ENCODE assay signal across 20 mouse cellular contexts in genomic region chr9:42967731-42968130, GRCm38 (mm10). TPM values are rescaled to one million over a fixed set of nuclear protein-coding genes. Genes with fewer than 3 reads are reported as not detected.
DNase-seq lines count a peak whose midpoint lies in the region; ATAC-seq and TF ChIP-seq lines count a peak whose summit lies in the region.
"Had no signal": no experiment of that assay in that cellular context is flagged by ENCODE, and none has a peak within 500 bp of the region (broad histone marks: within the 10 kb centered on the region; RNA-seq: fewer than 3 reads in every experiment).

No protein-coding gene starts in this region.

- no peak for TF ChIP-seq EP300 in heart, postnatal 0 days (IDR thresholded peaks at IDR 0.05; ENCODE audit: low read depth)

- no peaks in the 10 kb centered on the region for H3K9me3 ChIP-seq in heart, postnatal 0 days (replicated peaks; ENCODE audit: control insufficient read depth, low read length)
- H3K9me3 ChIP-seq: forebrain, embryonic 13.5 days; liver, embryonic 13.5 days; stomach, embryonic 15.5 days had no signal

- WGBS in heart, postnatal 0 days: 44% methylated on average over 9 of the region's 9 CpGs

- H3K27me3 ChIP-seq in heart, postnatal 0 days (ENCODE audit: control insufficient read depth, insufficient read depth, low read length): no peaks in the 10 kb centered on the region
- H3K27me3 ChIP-seq: forebrain, embryonic 13.5 days; liver, embryonic 13.5 days; stomach, embryonic 15.5 days had no signal

- H3K27ac ChIP-seq in heart, postnatal 0 days (ENCODE audit: low read depth): no peak overlapping the region
- H3K27ac ChIP-seq: forebrain, embryonic 13.5 days; gastrocnemius, adult 2 months; hindbrain, postnatal 0 days; liver, embryonic 13.5 days had no signal

- H3K4me2 ChIP-seq in heart, postnatal 0 days (ENCODE audit: low read depth, low read length): no peak overlapping the region
- H3K4me2 ChIP-seq: forebrain, embryonic 13.5 days; liver, embryonic 13.5 days; midbrain, embryonic 11.5 days; stomach, embryonic 15.5 days had no signal

- no peak overlapping the region for H3K9ac ChIP-seq in heart, postnatal 0 days (replicated peaks; ENCODE audit: low read depth, low read length)
- H3K9ac ChIP-seq: forebrain, embryonic 13.5 days; liver, embryonic 13.5 days; stomach, embryonic 15.5 days had no signal

- 0 out of 2 replicates have a peak, but pooled peaks have one; percentile 24 for ATAC-seq in heart, postnatal 0 days (ENCODE audit: insufficient read depth, low read depth)
- no peak for ATAC-seq in CD4-positive, CD25-positive, alpha-beta regulatory T cell, adult 4 months
- ATAC-seq: forebrain, embryonic 13.5 days; hindbrain, postnatal 0 days; intestine, postnatal 0 days had no signal

- no peak for TF ChIP-seq CTCF in heart, postnatal 0 days (IDR thresholded peaks at IDR 0.05; ENCODE audit: low read depth)

- H3K4me1 ChIP-seq in heart, postnatal 0 days (ENCODE audit: control insufficient read depth, insufficient read depth): no peaks in the 10 kb centered on the region
- H3K4me1 ChIP-seq: liver, embryonic 13.5 days; stomach, embryonic 15.5 days had no signal

- peaks cover 63% of the 10 kb centered on the region for H3K36me3 ChIP-seq in heart, postnatal 0 days (replicated peaks; ENCODE audit: control insufficient read depth, insufficient read depth, low read length)

- DNase-seq in adrenal gland, adult (ENCODE audit: inconsistent age in 2 of 2, low spot score in 1 of 2): peak; percentile 74 to 76
- no peak for DNase-seq in adrenal gland, postnatal 4 days (ENCODE audit: low spot score in 2 of 2)
- no peak for DNase-seq in heart, postnatal 0 days (ENCODE audit: low spot score)
- DNase-seq in heart, adult 9 months (ENCODE audit: low spot score in 2 of 2): no peak
- peak; percentile 61 for DNase-seq in adrenal gland, postnatal 10 days
- DNase-seq in cerebellum, postnatal 14 days: peak; percentile 33 to 53
- DNase-seq: gastrocnemius, adult 2 months; kidney, postnatal 36 days; liver, embryonic 13.5 days; lung, adult 2 months; lung, postnatal 14 days; thymus, postnatal 25 days had no signal

- no peak overlapping the region for H3K4me3 ChIP-seq in heart, postnatal 0 days (ENCODE audit: low read depth, low read length)
- H3K4me3 ChIP-seq: forebrain, embryonic 13.5 days; gastrocnemius, adult 2 months; liver, embryonic 13.5 days; stomach, embryonic 15.5 days had no signal

RNA-seq across cellular contexts. Expression of gene Grik4, which starts 23.4 kb away (rescaled TPM):
- 1 to 10 TPM; 2.2 to 2.4 TPM for total RNA-seq in adrenal gland, postnatal 4 days (2021)
- not detected in 2 replicates for total RNA-seq in heart, postnatal 0 days (2014; rRNA removed; ENCODE audit: low replicate concordance)
- polyA plus RNA-seq in heart, postnatal 0 days (2015; fragmentation: Nextera tagmentation; extraction: Ambion mirVana): 0.03 TPM in 2 replicates
- 1 to 10 TPM; 1.2 to 1.5 TPM for total RNA-seq in adrenal gland, postnatal 10 days (2021)
- not detected for polyA plus RNA-seq in CD4-positive, CD25-positive, alpha-beta regulatory T cell, adult 4 months (2017; shearing (Covaris generic))
- total RNA-seq: megakaryocyte progenitor cell, adult 5-6 weeks; neutrophil, adult 5-6 weeks had no signal

Comparison
In these comparisons a context has a peak if more than half of its experiments do, and no peak if none do; other contexts are left out.
1. DNase-seq: peak in adrenal gland, adult (2 of 2), adrenal gland, postnatal 10 days (single experiment) and cerebellum, postnatal 14 days (2 of 2); none in adrenal gland, postnatal 4 days (0 of 2), heart, postnatal 0 days (single experiment) and heart, adult 9 months (0 of 2).